Mouse (Mus musculus) CD4-positive helper T cell, adult 2 months (primary cell): Measurements from ENCODE around the gene Prdm16.

Experiments
- DNase-seq: peaks from one replicate; pipeline ENCODE4 v3.0.0-alpha.2; 2012; ENCODE audit warnings: low read depth, missing footprints, low spot score

The Prdm16 gene

GRCm38 (mm10) chr4:154603663-154604441, 32.8 kb downstream of the Prdm16 start:
- no peak for DNase-seq

DNA sequence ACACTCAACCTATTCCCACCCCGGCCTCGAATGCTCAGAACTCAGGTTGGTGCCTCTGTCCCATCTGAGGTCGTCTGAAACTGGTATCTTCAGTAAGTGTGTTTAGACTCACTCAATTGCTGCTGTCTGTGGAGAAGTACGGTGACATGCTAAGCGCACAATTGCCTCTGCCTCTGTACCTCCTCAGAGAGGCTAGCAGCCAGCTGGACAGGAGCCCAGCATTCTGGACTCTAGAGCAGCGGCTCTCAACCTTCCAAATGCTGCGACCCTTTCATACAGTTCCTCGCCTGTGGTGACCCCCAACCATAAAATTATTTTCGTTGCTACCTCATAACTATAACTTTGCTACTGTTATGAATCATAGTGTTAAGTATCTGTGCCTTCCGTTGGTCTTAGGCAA, 34.3 kb downstream of the Prdm16 start:
- no peak for DNase-seq

GRCm38 (mm10) chr4:154601006-154601405, 35.7 kb downstream of the Prdm16 start:
- no peak for DNase-seq

DNA sequence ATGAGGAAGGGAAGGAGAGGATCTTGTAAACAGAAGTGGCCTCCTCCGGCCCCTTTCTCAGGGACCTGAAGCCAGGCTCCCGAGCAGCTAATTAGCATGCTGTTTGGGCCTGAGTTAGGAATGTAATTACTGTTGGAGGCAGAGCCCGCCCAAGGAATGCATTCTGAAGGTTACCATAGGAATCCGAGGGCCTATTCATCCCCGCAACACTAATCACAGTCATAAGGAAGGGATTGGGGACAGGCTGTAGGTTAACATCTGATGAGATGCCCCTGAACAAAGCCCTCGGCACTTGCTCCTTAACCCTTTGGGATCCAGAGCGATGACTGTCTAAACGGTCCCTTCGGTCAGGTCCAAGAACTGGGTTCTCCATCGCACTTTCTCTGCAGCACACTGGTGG, 36.7 kb downstream of the Prdm16 start:
- no peak for DNase-seq

GRCm38 (mm10) chr4:154598357-154598756, 38.3 kb downstream of the Prdm16 start:
- no peak for DNase-seq

DNA sequence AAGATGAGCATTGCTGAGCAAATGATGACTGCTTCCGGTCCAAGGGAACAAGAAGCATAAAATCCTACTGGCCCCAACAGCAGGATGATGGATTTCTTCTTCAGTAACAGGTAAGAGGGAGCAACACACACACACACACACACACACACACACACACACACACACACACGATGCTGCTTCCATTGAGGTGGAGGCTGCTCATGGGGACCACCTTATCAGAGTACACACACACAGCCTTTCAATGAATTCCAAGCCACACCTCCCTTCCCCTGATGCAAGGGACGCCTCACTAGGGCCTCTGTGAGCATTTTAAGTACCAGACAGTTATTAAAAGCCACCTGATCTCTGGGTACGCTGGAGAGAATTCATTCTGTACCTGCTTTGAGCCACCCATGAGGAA, 39.9 kb downstream of the Prdm16 start:
- DNase-seq: no peak

- DNase-seq: no peak
These were observed 41.7 kb downstream of the Prdm16 start for GRCm38 (mm10) chr4:154594761-154595556.

GRCm38 (mm10) chr4:154594116-154594760, 42.4 kb downstream of the Prdm16 start:
- no peak for DNase-seq

- no peak for DNase-seq
These were observed 44.1 kb downstream of the Prdm16 start for GRCm38 (mm10) chr4:154592562-154592961.

GRCm38 (mm10) chr4:154590910-154591309, 45.8 kb downstream of the Prdm16 start:
- DNase-seq: no peak

GRCm38 (mm10) chr4:154586334-154586733, 50.3 kb downstream of the Prdm16 start:
- no peak for DNase-seq

GRCm38 (mm10) chr4:154585779-154586178, 50.9 kb downstream of the Prdm16 start:
- no peak for DNase-seq

DNA sequence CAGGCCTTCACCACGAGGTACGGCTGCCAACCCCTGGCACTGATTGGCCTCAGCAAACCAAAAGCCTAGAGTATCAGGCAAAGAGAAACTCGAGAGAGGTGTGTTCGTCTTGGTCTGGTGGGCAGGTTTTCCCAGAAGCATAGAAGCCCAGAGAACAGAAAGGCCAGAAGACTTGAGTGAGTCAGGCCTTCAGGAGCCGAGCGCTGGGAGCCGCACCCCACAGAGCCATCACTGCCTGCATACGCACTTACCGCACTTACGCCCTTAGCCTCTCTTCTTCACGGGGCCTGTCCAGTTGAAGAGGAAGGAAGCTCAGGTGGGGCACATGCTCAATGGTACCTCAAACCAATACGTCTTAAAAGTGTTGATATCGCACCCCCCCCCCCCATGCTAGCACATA, 53.0 kb downstream of the Prdm16 start:
- no peak for DNase-seq

GRCm38 (mm10) chr4:154582607-154583236, 54.0 kb downstream of the Prdm16 start:
- no peak for DNase-seq

DNA sequence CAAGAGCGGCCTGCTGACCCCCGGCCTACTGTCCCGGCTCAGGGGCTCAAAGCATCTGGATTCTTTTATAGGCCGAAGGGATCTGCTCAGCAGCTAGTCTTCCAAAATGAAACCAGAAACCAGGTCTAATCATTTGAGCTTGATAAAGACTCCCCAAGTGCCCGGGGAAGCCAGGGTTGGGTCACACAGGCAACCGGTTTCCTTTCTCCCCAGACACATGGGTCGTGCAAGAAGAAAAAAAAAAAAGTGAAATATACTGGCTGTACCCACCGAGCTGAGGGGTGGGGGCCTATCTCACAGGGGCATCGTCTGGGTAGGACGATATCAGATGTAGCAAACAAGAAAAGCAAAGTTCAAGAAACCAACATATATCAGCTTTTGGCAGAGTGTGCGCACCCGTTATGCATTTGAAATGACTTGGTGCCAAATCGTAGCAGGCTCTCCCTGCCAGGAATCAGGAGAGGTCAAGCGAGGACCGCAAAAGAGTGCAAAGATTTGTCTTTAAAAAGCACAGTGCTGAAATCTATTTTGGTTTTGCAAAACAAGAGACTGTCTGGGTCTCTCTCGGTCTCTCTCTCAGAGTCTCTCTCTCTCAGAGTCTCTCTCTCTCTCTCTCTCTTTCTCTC, 55.3 kb downstream of the Prdm16 start:
- no peak for DNase-seq

DNA sequence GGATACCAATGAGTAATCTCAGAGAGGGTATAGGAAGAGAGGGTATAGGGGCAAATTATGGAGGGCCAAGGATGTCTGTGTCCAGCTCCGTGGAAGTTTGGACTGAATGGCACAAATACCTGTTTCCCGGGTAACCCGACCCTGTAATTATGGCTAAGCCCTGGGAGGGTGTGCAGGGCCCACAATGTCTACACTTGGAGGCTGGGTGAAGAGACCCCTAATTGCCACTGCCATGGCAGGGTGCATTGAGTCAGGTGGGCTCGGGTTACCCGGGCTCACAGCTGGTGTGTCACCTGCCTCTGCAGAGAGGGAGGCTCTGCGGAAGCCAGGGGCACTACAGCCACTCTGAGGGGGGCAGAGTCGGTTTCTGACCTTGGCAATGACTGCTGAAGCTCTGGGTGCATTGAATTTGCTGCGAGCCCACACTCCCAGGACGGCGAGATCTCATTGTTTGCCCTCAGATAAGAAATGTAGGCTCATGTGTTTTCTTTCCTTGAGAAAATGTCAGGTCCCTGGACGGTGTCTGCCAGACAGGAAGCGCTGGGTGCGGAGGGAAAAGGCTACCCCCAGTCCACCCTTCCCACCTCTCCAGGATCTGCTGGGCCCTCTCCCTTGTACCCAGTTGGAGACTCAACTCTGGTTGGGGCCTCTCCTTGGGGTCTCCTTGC, 62.3 kb downstream of the Prdm16 start:
- no peak for DNase-seq

DNA sequence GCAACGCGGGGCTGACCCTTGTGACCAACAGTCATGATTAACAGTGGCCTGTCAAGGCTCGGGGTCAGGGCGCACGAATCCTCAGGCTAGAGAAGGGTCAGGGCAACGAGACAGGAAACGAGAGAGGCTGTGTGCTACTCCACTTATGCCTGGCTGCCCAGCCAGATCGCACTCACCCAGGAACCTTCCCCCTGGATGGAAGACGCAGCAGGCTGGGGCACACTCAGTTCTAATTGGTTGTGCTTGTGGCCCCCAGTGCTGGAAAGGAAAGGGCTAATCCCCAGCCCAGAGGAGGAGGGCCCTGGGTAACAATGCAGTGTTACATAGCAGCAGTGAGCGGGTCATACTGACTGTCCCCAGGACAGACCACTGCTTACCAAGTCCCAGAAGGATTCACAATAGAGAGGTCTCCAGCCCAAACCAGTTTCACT, 66.2 kb downstream of the Prdm16 start:
- no peak for DNase-seq

GRCm38 (mm10) chr4:154569845-154570244, 66.8 kb downstream of the Prdm16 start:
- DNase-seq: no peak

DNA sequence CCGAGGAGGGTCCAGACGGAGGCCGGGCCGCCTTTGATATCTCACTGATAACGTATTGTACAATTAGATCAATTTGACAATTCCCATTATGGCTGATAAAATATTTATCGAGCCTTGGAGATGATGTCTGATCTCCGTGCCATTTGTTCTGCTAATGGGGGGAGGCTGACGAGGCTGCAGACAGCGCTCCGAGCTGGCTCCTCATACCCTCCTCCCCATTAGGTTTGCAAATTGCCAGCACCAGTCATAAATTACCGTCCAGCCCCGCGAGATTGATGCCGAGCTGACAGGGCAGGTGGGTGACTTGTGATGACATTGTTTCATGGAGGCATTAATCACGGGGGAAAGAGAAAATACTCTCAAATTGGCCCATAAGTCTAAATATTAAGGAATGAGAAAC, 67.9 kb downstream of the Prdm16 start:
- DNase-seq: no peak

DNA sequence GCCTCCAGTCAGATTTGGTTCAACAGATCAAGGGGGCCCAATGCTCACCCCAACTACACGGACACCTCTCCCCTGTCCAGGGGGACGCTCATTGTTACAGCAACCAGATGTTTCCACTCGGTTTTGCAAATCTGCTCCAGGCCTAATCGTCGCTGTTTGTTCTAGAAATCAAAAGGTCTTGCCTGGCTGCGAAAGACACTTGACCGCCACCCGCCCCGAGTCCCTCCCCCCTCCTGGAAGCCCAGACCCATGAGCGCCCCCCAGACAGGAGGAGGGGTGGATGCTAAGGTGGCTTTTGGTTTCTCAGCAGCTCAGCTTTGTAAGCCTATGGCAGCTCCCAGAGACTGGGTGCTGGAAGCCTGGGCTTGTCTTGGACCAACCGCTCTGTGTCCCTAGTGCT, 68.7 kb downstream of the Prdm16 start:
- no peak for DNase-seq

DNA sequence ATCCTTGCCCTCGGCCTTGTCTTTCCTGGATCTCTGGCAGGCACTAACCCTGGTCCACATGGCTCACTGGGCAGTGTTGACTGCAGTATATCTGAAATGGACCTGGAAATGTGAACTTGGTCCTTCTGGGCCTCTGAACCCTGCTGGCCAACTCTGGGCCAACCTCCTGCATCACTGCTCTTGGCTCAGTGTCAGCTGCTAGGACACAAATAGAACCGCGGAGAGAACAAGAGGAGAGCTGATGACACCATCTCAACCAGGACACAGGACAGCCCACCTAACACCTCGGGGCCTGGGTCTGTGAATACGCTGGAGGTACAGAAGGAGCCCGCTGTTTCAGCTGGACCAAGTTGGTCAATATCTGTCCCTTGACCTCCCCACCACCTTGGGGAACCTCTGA, 73.5 kb downstream of the Prdm16 start:
- no peak for DNase-seq
